Mouse (Mus musculus): ENCODE measurements at regions not wholly inside any gene's neighbourhood (a gene's known extent, or its start where the extent isn't known, plus 50 kb on each side); places are given as distances from the start of the nearest gene placed in this dataset.

DNA sequence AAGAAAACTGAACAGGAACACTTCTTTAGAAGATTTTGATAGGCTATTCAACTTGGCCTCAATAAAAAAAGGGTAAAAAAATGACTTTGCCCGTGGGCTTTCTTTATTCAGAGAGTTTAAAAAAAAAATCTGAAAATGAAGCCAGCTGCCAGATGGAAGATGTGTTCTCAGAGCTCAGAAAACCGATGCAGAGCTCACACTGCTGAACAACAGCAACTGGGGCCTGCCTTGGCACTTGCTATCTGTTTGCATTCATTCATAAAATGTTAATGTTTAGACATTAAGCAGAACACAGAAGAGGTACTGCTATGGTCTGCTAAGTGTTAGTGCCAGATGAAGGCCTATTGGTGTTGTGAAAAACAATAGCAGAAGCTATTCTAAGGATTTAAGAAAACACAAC, 173.8 kb upstream of the Smc2 start:
- no peak for ATAC-seq (ENCODE audit: borderline replicate concordance, extremely low read depth, low FRiP score, low TSS enrichment)
- H3K4me2 ChIP-seq, result no peak overlapping the region
- 32% methylated on average over 2 of the region's 2 CpGs for WGBS
- H3K27me3 ChIP-seq, result no peaks in the 10 kb centered on the region
- no peaks in the 10 kb centered on the region for H3K4me1 ChIP-seq
- H3K27ac ChIP-seq, result no peak overlapping the region
- no peak overlapping the region for H3K4me3 ChIP-seq
- H3K36me3 ChIP-seq, result no peaks in the 10 kb centered on the region
- no peak overlapping the region for H3K9ac ChIP-seq
- H3K9me3 ChIP-seq, result no peaks in the 10 kb centered on the region

DNA sequence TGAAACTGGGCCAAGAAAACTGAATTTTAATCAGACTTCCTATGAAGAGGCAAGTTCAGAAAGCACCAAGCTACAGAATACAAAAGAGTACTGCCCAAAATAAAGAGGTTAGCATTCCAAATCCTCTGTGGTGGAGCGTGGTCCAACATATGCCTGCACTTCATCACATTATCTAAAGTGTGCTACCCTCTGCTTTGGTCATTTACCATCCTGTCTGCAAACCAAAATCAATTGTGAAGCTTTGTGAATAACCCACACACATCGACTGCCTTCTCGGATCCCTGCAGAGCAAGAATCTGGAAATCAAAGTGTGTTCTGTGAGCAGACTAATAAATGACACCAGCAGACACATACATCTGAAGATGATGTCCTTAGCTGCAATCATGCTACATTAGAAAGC, 156.6 kb upstream of the Smc2 start:
- ATAC-seq (ENCODE audit: borderline replicate concordance, extremely low read depth, low FRiP score, low TSS enrichment), result no peak
- Histone ChIP-seq H3K4me3 (no peak overlapping the region), H3K27ac (no peak overlapping the region), H3K27me3 (no peaks in the 10 kb centered on the region), H3K9me3 (no peaks in the 10 kb centered on the region), H3K4me2 (no peak overlapping the region), H3K9ac (no peak overlapping the region), H3K4me1 (no peaks in the 10 kb centered on the region), H3K36me3 (no peaks in the 10 kb centered on the region)
- whole genome bisulfite sequencing, result 57% methylated on average over 3 of the region's 3 CpGs

DNA sequence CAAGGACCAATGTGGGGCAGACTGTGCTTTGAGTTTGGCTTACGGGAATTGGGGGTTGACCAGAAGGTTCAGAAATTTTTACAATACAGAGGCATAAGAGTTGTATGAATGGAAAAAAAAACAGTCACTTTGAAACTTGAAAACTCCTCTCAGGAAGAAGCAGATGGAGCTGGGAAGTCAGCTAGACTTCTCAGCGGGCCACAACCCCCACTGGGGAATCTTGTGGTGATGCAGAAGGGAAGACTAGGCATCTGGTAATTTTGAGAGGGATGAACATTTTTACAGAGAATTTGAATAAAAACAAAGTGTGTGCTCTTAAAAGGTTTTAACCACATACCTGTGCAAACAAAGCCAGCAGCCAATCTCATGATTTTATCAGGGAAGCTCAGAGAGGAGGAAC, 154.1 kb upstream of the Smc2 start:
- Histone ChIP-seq H3K4me2 (no peak overlapping the region), H3K36me3 (no peaks in the 10 kb centered on the region), H3K4me1 (no peaks in the 10 kb centered on the region), H3K27ac (no peak overlapping the region), H3K9me3 (no peaks in the 10 kb centered on the region), H3K4me3 (no peak overlapping the region), H3K9ac (no peak overlapping the region), H3K27me3 (no peaks in the 10 kb centered on the region)
- 83% methylated on average over 2 of the region's 2 CpGs for WGBS
- no peak for ATAC-seq (ENCODE audit: borderline replicate concordance, extremely low read depth, low FRiP score, low TSS enrichment)

DNA sequence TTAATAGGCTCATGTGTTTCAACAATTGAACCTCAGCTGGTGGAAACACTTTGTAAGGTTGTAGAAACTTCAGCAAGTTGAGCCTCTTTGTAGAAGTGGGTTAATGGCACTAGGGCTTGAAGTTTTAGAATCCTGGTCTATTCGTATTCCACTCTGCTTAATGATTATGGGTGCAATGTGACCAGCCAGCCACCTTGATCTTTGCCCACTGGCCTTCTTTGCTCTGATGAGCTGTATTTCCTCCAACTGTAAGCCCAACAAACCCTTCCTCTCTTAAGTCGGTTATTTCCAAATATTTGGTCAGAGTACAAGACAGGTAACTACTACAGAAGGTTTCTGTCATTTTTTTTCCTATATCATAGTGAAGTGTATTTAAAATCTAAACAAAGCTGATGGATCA, 145.4 kb upstream of the Smc2 start:
- no peak for ATAC-seq (ENCODE audit: borderline replicate concordance, extremely low read depth, low FRiP score, low TSS enrichment)
- H3K36me3 ChIP-seq, result no peaks in the 10 kb centered on the region
- no peak overlapping the region for H3K4me2 ChIP-seq
- H3K27me3 ChIP-seq, result no peaks in the 10 kb centered on the region
- WGBS, result 75% methylated on average over 2 of the region's 2 CpGs
- H3K4me1 ChIP-seq, result no peaks in the 10 kb centered on the region
- H3K9me3 ChIP-seq, result no peaks in the 10 kb centered on the region
- H3K4me3 ChIP-seq, result no peak overlapping the region
- no peak overlapping the region for H3K9ac ChIP-seq
- no peak overlapping the region for H3K27ac ChIP-seq

DNA sequence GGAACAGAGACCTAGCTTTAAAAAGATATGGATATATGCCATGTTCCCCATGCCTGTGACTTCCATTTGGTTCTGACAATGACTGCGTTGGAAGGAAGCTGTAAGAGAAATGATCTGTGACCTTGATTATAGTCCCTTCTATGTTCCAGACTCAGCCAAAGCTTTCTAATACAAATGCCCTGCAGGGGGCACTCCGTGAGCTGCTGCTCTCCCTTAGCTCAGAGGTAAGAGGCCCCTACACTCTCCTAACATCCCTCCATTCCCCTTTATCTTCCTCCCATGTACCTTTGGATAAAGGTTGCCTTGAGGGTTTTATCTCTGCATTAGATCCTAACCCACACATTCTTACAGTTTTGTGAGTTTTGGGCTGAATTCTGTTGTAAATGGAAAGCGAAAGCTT, 139.8 kb upstream of the Smc2 start:
- Histone ChIP-seq H3K4me1 (no peaks in the 10 kb centered on the region), H3K4me3 (no peak overlapping the region)
- WGBS, result 45% methylated on average over 3 of the region's 3 CpGs

DNA sequence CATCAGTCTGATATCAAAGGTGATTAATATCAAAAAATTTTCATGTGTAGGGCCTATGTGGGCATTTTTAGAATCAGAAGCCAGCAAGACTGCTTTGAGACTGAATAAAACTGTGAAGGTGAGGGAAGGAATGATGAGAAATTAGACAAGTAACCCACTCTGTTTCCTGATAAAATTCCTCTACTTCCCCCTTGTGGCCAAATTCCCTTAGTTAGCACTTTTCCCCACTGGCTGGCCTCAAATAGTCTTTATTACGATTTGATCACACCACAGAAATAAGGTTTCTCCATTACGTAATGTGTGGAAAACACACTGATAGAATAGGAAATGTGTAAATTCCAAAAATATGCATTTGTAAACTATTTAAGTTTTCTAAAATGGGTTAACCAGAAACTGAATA, 137.4 kb upstream of the Smc2 start:
- no peak overlapping the region for H3K4me3 ChIP-seq
- no peaks in the 10 kb centered on the region for H3K9me3 ChIP-seq
- no peaks in the 10 kb centered on the region for H3K36me3 ChIP-seq
- H3K27me3 ChIP-seq, result no peaks in the 10 kb centered on the region
- H3K9ac ChIP-seq, result no peak overlapping the region
- no peak overlapping the region for H3K27ac ChIP-seq
- 63% methylated on average over 2 of the region's 2 CpGs for WGBS
- no peak overlapping the region for H3K4me2 ChIP-seq
- no peak for ATAC-seq (ENCODE audit: borderline replicate concordance, extremely low read depth, low FRiP score, low TSS enrichment)
- no peaks in the 10 kb centered on the region for H3K4me1 ChIP-seq

More for the DNA sequence above, 139.8 kb upstream of the Smc2 start:
- Histone ChIP-seq H3K4me2 (no peak overlapping the region), H3K9ac (no peak overlapping the region), H3K27me3 (no peaks in the 10 kb centered on the region), H3K9me3 (no peaks in the 10 kb centered on the region), H3K27ac (no peak overlapping the region), H3K36me3 (no peaks in the 10 kb centered on the region)
- no peak for ATAC-seq (ENCODE audit: borderline replicate concordance, extremely low read depth, low FRiP score, low TSS enrichment)

DNA sequence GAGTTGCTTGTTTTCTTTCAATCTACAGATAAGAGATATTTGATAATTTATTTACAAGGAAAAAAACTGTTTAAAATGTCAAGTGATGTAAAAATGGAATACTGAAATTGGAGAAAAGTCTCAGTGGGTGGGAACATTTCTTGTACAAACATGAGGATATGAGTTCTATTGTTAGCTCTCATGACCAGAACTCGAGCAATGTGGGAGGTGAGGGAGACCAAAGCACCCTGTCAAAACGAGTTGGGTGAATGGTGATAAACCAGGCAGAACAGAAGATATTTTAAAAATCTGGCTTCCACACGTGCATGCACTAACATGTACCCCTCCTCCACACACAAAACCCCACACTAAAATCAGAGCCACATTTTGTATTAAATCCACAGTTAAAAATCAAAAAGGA, 114.7 kb upstream of the Smc2 start:
- Histone ChIP-seq H3K9ac (no peak overlapping the region), H3K9me3 (no peaks in the 10 kb centered on the region), H3K36me3 (no peaks in the 10 kb centered on the region), H3K4me2 (no peak overlapping the region), H3K27me3 (no peaks in the 10 kb centered on the region), H3K4me3 (no peak overlapping the region), H3K27ac (no peak overlapping the region), H3K4me1 (no peaks in the 10 kb centered on the region)
- ATAC-seq (ENCODE audit: borderline replicate concordance, extremely low read depth, low FRiP score, low TSS enrichment), result no peak
- WGBS, result 13% methylated on average over 3 of the region's 3 CpGs

DNA sequence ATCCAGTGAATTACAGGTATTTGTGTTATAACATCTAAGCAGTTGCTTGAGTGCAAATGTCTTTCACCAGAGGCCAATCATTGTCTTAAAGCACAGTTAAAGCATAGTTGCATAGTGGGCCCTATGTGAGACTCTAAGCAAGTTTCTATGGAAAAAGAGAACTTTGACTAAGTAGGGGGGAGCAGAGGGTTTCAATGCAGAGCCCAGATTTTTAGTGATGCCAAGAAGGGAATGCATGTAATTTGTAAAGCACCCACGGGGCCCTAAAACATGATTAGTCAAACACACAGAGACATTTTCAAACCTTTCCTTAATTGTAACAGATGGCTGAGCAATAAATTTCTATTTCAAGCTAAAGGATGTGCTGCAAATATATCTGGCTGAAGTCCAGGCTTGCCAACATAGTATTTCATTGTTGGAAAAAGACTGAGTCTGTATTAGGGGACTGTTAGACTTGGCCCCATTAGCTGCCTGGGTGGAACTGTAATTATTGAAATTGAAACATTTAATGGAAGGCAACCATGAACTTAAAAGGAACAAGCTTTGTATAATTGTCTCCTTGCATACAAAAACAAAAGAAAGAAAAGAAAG, 107.6 kb upstream of the Smc2 start:
- Histone ChIP-seq H3K9me3 (no peaks in the 10 kb centered on the region), H3K9ac (no peak overlapping the region), H3K4me2 (no peak overlapping the region), H3K4me3 (no peak overlapping the region), H3K4me1 (no peaks in the 10 kb centered on the region), H3K36me3 (no peaks in the 10 kb centered on the region), H3K27ac (no peak overlapping the region), H3K27me3 (no peaks in the 10 kb centered on the region)
- WGBS, result 46% methylated on average over 1 of the region's 1 CpGs
- ATAC-seq (ENCODE audit: borderline replicate concordance, extremely low read depth, low FRiP score, low TSS enrichment), result no peak

DNA sequence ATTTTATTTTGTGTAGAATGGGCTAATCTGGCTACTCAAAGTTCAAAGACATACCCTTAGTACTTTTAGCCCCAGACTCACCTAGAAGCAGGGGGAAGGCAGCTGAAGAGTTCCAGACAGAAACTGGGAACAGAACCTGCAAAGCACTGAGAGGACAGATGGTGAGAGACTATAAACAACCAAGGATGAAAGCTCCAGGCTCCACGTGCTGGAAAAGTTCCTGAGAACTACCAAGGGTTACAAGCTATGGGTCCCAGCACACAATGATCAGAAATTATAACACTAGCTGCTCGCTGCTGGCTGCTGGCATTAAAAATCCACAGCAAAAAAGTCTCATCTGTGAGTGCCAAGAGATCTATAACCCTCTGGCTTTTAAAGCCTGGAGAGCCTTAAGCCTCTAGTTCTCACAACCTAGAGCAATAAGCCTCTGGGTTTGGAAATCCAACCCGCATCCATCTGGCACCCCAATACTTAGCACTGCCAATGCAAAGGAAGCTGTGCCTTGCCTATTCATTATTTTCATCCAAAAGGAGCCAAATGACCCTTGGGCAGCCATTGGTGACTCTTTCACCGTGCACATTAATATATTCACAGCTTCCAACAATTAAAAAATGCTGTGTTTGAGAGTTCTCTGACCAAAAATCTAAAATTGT, 102.6 kb upstream of the Smc2 start:
- H3K9ac ChIP-seq, result no peak overlapping the region
- ATAC-seq (ENCODE audit: borderline replicate concordance, extremely low read depth, low FRiP score, low TSS enrichment), result no peak
- no peak overlapping the region for H3K27ac ChIP-seq
- H3K9me3 ChIP-seq, result no peaks in the 10 kb centered on the region
- H3K36me3 ChIP-seq, result no peaks in the 10 kb centered on the region
- no peaks in the 10 kb centered on the region for H3K4me1 ChIP-seq
- no peak overlapping the region for H3K4me2 ChIP-seq
- no peaks in the 10 kb centered on the region for H3K27me3 ChIP-seq
- no peak overlapping the region for H3K4me3 ChIP-seq
- 69% methylated on average over 4 of the region's 4 CpGs for WGBS

DNA sequence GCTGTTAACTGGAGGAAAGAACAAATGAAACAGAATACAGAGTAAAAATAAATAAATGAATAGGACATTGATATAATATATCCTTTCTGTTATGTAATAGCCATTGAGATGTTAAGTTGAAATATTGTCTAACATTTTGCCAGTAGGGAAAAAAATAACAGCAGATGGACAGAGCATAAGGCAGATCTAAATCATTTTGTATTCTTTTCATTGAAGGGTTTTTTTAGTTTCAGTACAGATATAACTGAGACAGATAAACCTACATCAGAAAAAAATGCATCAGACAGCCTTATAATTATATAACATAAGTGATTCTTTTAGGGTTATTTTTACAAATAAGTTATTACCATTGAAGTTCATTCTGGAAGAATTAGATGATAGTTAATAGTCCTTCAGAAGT, 97.8 kb upstream of the Smc2 start:
- Histone ChIP-seq H3K9ac (no peak overlapping the region), H3K9me3 (no peaks in the 10 kb centered on the region), H3K4me2 (no peak overlapping the region), H3K27ac (no peak overlapping the region), H3K36me3 (no peaks in the 10 kb centered on the region), H3K4me3 (no peak overlapping the region), H3K4me1 (no peaks in the 10 kb centered on the region), H3K27me3 (no peaks in the 10 kb centered on the region)
- ATAC-seq (ENCODE audit: borderline replicate concordance, extremely low read depth, low FRiP score, low TSS enrichment), result no peak

DNA sequence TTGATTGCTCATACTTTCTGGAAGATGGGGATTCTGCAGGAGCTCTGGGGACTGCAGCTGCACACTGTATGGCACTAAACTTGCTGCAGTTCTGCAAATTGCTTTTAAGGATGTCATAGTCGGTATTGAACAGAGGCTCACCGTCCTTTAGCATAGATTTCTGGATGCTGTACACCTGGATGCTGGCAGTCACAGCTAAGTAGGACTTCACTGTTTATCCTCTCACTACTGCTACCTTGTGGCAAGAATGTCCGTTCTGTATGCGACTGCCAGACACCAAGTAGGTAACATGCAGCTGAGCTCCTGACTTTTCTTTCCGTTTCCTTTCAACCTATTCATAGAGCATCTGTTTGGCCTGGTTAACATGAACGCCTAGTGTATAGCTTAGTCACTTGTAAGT, 77.3 kb upstream of the Smc2 start:
- ATAC-seq (ENCODE audit: borderline replicate concordance, extremely low read depth, low FRiP score, low TSS enrichment), result no peak
- Histone ChIP-seq H3K4me3 (no peak overlapping the region), H3K4me2 (no peak overlapping the region), H3K9ac (no peak overlapping the region), H3K27me3 (no peaks in the 10 kb centered on the region), H3K27ac (no peak overlapping the region), H3K9me3 (no peaks in the 10 kb centered on the region), H3K4me1 (no peaks in the 10 kb centered on the region), H3K36me3 (no peaks in the 10 kb centered on the region)
- 56% methylated on average over 6 of the region's 6 CpGs for WGBS

DNA sequence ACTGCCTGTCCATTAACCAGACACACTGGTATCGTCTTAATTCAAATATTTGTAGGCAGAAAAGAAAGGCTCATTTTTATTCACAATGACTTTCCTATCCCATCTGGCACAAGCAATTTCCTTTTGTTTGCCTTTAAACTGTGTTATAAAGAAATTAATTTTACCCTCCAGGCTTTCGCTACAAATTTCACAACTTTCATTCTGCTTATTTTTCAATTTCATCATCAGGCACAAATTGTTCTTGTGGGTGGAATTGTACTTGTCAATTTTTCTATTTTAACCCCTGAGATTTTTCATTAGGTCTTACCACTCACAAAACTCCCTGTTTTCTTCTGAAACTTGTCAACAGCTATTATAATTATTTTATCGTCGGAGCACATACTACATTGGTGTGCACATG, 73.2 kb upstream of the Smc2 start:
- 84% methylated on average over 4 of the region's 4 CpGs for WGBS
- Histone ChIP-seq H3K27ac (no peak overlapping the region), H3K4me3 (no peak overlapping the region), H3K36me3 (no peaks in the 10 kb centered on the region), H3K4me2 (no peak overlapping the region), H3K27me3 (no peaks in the 10 kb centered on the region), H3K9ac (no peak overlapping the region), H3K4me1 (no peaks in the 10 kb centered on the region), H3K9me3 (no peaks in the 10 kb centered on the region)
- no peak for ATAC-seq (ENCODE audit: borderline replicate concordance, extremely low read depth, low FRiP score, low TSS enrichment)

DNA sequence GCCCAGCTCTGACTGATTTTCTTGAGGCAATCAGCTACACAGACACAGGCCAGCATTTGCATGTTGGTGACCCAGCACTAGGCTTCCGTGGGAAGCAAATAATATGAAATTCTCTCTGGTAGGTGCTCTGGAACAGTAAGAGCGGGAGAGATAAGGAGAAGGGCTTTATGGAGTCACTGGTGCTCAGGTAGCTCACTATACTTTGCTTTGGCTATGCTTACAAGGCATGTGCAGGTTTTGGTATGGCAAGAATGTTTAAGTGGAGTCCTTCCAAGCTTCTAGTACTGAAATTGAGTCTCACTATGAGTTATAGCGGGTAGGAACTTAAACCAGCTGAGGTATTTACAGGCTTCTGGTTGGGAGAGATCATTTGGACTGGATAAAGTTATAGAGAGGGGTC, 70.5 kb upstream of the Smc2 start:
- H3K27me3 ChIP-seq, result no peaks in the 10 kb centered on the region
- H3K4me1 ChIP-seq, result no peaks in the 10 kb centered on the region
- no peak overlapping the region for H3K9ac ChIP-seq
- peak; percentile 39; the same call in 1 of the 2 replicates for ATAC-seq (ENCODE audit: borderline replicate concordance, extremely low read depth, low FRiP score, low TSS enrichment)
- H3K9me3 ChIP-seq, result no peaks in the 10 kb centered on the region
- no peak overlapping the region for H3K4me3 ChIP-seq
- 75% methylated on average over 3 of the region's 3 CpGs for WGBS
- no peak overlapping the region for H3K27ac ChIP-seq
- no peaks in the 10 kb centered on the region for H3K36me3 ChIP-seq
- H3K4me2 ChIP-seq, result no peak overlapping the region

All from lung, embryonic 15.5 days (tissue).